Mouse (Mus musculus) gastrocnemius, adult 18-20 months (tissue): Measurements from ENCODE around the gene Fbxo42. TPM values are rescaled to one million over a fixed set of nuclear protein-coding genes. Genes with fewer than 3 reads are reported as not detected.

Source experiments
- DNase-seq: peaks from one replicate; pipeline ENCODE4 v3.0.0; 2021; ENCODE audit warnings: low spot score
- long read RNA-seq, 2 experiments: library from polyadenylated mRNA; stranded (forward); transcript quantifications; one replicate each; pipeline ENCODE4 v2.0.0; 2021
- total RNA-seq, 2 experiments: library from RNA; stranded (reverse); gene quantifications; 2 replicates each; pipeline ENCODE4 v1.2.3; 2021

The Fbxo42 gene
- 10 to 100 TPM; 10.8 to 11.2 TPM for total RNA-seq
- long read RNA-seq, experiment 1, full-length matches to known transcripts: 10 of 19 reads
- long read RNA-seq, experiment 1, partial matches to known transcripts: 0 of 19 reads
- long read RNA-seq, experiment 1, other reads (novel, unspliced or antisense): 9 of 19 reads
- long read RNA-seq, experiment 2, full-length matches to known transcripts: 9 of 12 reads
- long read RNA-seq, experiment 2, partial matches to known transcripts: 2 of 12 reads
- long read RNA-seq, experiment 2, other reads (novel, unspliced or antisense): 1 of 12 reads

DNA sequence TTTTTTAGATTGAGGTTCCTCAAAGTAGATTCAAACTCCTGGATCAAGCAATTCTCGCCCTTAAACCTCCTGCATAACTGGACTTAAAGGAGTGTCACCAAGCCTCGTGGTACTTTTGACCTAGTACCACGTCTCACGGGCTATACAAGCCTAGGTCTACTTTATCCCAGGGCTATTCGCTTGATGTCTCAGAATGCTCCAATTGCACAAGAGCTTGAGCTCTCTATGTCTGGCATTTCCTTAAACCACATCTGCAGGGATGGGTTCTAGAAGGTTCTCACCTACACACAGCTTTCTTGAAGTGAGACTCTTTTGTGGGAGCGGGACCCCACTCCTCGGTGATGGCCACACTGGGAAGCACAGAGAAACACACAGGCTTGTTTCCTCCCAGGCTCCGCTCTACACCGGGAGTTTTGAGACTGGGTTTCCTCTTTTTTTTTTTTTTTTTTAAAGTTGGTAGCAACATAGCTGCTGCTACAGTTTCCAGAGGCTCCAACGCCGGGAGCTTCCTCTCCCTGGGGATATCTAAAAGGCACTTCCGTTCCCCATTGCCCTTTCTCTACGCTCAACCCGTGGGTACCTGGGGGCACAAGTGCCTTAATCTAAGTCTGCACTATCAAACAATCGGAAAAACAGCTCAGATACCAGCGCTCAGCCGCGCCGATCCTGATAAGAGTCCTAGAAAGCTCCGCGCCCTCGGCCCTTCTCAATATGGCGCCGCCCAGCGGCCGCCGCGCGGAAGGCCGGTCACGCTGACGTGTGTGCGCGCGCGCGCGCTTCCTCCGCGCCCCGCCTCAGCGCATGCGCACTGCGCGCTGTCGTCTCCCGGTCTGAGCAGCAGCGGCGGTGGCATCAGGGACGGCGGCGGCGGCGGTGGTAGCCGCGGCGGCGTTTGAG lies at the start of gene Fbxo42:
Gene Fbxo42 (plus strand): TSS at position 802 of the 897 bp plus-strand sequence.
- DNase-seq: peak; percentile 93

DNA sequence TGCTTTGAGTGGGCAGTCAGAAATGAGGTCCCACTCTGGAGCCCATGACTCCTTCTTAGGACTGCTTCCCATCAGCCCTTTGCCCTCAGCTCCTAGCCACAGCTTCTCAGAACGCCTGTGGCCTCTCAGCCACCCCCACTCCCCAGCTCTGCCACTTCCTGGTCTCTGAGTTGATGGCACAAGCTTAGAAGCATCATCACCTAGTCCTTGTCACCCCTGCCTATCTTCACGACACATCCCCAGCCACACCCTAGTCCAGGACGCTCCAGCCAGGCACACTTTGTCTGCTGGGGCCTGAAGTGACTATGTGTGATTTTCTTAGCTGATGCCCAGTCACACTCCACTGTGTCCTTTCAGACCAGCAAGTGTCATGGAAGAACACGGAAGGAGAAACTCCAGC lies 48.8 kb upstream of the Fbxo42 start:
- no peak for DNase-seq

GRCm38 (mm10) chr4:141099956-141100355 lies 47.8 kb upstream of the Fbxo42 start:
- DNase-seq: no peak

- no peak for DNase-seq
Observed at GRCm38 (mm10) chr4:141101291-141101690, 46.4 kb upstream of the Fbxo42 start.

DNA sequence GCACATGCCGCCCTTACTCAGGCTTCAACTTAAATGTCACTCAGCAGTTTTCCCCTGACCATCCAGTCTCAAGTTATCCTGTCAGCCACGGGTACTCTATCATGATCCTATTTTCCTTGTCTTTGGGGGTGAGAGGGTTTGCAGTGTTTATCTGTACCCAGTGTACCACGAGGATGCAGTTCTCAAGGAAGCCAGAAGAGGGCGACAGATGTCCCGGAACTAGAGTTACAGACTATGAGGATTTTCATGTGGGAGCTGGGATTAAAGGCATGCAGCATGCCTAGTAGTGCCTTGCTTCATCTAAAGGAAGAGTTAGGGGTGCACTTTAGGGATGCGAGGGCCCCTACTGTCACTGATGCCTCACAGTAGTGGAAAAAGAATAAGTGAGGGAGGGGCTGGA lies 45.9 kb upstream of the Fbxo42 start:
- DNase-seq: no peak

DNA sequence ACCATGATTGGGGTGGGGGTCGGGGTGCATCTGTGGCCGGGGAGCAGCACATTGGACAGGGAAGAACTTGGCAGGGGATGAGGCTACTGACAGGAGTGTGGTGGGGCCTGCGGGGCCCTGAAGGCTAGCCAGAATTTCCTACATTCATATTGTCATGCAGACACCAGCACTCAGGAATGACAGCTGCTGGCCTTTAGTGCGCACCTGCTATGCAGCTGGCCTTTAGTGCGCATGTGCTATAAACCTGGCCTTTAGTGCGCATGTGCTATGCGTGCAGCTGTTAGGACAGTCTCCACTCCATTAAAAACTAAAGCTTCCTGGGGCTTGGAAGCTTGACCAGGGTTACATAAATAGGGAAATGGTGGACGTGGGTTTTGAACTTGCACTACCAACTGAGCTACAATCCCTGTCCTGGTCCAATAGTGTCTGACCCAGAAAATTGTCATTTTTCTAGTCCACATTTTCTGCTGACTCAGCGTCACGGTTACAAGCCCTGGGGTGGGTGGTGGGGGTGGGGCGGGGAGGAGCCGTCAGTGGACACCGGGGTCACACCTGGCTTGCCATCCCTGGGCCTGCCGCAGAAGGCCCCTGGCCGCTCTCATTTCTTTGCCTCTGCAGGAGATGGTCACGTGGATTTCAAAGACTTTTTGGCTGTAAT lies 41.1 kb upstream of the Fbxo42 start:
- no peak for DNase-seq

DNA sequence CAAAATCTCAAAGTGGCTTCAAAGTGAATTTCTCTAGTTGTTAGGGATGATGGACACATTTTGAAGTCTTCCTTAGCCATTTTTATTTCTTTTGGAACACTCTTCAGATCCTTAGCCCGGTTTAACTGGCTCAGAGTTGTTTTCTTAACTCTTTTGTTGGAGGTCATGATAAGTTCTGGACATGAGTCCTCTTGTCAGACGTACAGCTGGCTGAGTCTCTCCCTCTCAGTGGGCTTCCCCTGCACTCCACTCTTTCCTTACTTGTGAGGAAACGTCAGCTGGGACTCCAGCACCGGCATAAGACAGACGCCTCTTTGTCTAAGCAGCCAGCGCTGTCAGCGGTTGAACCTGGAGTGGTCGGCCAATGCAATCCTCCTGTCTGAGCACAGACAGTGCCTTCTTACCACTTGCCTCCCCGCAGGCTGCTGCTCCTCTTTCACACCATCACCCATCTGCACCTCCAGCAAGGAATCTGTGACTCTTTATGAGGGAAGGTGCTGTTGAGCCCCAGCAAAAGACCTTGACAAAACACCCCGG lies 39.4 kb upstream of the Fbxo42 start:
- DNase-seq: no peak

DNA sequence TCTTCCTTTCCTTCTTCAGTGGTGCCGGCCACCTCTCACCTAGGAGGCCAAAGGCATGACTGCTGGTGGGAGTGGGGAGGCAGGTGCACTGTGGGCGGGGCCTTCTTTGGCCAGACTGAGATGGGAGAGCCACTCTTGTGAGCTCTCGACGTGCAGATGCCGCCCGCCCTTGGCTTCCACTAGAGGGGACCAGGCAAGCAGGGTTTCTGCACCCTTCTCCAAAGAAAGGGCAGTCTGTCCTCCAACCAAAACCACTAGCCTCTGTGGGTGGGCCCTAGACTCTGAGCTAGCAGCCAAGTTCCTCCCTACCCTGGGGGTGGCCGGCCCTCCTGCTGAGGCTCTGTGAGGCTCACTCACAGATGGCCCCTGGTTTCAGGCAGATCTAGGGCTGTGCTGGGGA lies 33.9 kb upstream of the Fbxo42 start:
- no peak for DNase-seq

DNA sequence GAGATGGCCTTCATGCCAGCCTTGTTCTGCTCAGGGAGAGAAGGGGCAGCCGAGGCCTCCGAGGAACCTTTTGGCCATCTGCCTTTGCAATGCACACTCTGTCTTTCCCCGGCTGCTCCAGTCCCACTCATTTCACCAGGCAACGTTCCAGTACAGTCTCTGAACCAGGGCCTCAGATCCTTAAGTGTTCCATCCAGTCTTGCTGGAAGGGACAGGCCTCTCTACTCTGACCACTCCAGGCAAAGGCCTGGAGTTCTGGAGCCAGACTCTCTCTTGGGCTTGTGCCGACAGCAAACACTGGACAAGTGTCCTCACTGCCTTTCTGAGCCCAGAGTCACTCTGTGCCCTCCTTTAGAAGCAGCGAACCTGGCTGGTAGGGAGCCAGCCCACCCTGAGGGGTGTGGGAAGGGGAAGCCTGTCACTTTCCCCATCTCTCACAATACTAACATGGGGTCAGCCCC lies 33.2 kb upstream of the Fbxo42 start:
- DNase-seq: no peak

DNA sequence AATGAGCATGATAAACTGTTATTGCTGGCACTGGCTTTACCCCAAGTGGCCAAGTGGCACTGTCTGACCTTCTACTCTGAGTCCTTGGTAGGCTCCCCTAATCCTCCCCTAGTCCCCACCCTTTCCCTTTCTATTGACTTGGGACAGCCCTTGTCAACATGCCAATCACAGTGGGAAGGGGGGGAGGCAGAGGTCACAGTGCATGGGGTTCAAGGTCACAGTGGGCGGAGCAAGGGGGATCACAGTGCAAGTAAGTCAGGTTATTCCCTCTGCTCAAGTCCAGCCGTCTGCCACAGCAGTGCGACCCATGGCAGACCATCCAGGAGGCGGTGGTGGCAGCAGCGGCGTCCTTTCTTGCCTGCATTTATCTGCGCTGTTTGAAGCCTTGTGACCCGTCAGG lies 32.3 kb upstream of the Fbxo42 start:
- DNase-seq: no peak

DNA sequence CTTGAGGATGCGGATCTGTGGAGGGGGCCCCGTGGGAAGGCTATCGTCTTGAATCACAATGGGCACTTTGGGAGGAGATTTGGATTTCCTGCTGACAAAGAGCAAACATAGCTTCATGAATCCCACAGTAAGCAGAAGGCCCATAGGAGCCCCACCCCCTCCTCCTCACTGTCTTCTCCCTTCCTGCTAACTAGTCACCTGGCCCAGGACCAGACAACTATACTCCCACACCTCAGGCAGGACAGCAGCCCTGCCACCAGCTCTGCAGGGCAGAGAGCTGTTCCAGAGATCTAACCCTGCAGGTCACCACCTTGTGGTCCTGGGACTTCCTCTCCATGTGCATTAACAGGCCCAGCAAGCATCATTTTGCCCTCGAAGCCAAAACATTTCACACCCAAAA lies 29.0 kb upstream of the Fbxo42 start:
- DNase-seq: no peak

DNA sequence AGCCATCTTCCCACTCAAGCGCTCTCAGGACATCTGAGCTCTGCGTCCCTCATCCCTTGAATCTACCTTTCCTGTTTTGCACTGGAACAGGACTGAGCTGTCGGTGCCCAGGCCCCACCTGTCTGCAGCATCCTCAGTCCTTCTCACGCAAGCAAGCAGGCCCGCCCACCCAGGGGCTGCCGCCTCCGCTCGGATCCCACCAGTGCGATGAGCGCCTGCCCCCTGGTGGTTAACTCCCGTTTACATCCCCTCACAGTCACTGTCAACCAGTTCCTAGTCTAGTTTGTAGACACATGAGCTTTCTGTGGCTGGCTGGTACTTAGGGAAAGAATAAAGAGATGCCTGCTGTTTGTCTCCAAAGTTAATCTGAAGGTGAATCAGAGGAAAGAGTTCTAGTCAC lies 27.0 kb upstream of the Fbxo42 start:
- no peak for DNase-seq

GRCm38 (mm10) chr4:141122663-141123062 lies 25.1 kb upstream of the Fbxo42 start:
- no peak for DNase-seq

DNA sequence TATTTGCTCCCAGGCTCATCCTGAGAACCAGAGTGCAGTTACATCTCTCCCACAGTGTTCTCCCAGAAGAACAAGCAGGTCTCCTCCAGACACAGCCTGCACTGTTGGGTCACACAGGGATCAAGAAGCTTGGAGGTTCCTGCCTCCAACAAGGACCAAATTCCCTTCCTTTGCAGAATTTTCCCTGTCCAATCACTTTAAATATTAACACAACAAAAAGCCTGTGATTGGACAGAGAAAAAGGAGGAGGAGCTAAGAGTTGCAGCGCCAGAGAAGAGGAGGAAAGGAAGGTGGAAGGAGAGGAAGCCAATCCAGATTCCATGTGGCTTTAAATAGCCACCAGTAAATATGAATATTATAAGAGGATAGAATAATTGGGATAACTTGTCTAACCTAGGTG lies 24.6 kb upstream of the Fbxo42 start:
- no peak for DNase-seq

DNA sequence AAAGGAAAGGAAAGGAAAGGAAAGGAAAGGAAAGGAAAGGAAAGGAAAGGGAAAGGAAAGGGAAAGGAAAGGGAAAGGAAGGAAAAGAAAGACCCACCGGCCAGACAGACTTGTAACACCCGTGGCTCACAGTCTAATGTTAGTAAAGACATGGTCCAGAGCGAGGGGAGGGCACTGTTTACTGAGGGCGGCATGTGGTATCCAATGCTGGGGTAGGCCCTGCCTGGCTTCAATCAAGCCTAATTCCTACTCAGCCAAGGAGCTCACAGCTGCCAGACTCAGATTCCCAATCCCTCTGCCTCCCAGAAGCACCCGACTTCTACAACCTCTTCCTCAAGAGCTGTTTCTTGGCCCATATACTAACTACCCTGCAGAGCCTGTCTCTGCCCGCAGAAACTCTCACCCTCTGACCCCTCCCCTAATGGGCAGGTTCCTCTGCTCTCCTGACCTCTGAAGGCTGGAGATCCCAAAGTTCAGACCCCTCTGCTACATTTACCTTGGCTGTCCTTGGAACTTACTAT lies 18.5 kb upstream of the Fbxo42 start:
- DNase-seq: no peak

DNA sequence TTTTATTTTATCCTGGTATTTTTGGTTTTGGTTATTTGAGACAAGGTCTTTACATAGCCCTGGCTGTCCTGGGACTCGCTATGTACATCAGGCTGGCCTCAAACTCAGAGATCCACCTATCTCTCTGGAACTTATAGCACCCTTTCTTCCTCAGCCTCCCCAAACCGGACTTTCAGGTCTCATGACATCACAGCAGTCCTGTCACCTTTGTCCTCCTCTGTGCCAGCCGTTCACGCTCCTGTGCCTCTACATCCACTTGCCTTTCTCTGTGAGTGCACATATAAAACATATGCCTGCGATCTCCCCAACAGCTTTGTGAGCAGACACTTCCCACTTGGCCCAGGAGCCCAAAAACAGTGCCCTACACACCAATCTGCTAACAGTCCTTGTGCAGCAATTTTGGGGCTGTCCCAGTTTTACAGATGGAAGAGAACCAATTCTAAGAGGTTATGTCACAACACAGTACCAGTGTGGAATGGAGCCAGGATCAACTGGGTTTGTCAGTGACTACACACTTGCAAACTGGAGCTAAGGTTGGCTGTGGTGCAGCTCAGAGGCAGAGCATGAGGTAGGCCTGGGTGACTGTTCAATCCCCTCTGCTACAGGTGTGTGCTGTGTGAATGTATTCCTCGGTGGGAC lies 16.9 kb upstream of the Fbxo42 start:
- DNase-seq: no peak

GRCm38 (mm10) chr4:141131531-141132061 lies 16.1 kb upstream of the Fbxo42 start:
- DNase-seq: no peak

DNA sequence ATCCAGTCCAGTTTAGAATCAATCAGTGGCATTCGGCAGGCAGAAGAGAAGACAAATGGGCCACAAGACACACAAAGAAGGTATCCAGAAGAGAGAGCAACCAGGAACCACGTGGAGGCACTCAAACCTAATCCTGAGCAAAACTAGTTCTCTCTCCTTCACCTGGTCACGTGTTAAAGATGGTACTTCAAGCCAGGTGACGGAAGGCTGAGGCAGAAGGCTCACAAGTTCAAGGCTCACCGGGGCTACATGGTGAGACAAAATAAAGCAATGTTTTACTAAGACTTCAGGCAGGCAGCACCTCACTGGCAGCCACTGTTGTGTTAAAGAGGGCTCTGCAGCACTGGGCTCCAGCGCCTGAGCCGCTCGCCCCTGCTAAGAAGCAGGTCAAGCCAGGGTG lies 15.5 kb upstream of the Fbxo42 start:
- DNase-seq: no peak

DNA sequence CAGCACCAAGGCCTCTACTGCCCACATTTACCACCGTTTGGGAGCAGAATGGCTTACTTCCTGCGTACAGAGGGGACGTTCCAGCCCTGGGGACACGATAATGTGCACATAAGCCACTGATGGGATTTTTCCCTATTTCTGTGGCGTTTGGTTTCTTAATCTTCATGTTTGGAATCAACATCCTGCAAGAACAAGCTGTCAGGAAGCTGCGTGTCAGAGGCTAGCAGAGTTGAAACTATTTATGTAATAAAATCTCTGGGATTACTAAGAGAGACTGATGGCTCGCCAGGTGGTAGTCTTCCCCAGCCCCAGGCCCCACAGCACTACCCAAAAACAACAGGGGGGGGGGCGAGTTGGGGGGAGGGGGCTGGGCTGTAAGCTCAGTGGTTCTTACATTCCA lies 14.5 kb upstream of the Fbxo42 start:
- DNase-seq: no peak

DNA sequence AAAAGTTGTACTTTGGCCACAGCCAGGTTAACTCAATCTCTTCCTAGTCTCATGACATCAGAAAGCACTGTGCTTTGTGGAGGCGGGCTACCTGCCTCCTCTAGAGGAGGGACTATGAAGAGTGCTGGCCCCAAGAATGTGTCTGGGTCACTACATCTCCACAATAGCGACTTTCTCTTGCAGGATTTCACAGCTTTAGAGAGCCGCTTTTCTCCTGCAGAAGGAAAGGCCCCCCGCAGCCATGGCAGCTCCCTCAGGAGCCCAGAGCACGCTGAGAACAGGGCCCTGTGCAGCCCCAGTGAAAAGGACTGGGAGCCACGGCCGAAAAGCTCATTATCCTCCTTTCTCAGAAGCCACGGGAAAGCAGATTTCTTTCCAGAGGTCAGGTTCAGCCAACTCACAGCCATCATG lies 13.7 kb upstream of the Fbxo42 start:
- DNase-seq: no peak
